Mouse (Mus musculus) megakaryocyte, embryonic 14.5 days (primary cell): ENCODE data around the gene Vmn2r23. TPM values are rescaled to one million over a fixed set of nuclear protein-coding genes. Genes with fewer than 3 reads are reported as not detected.
"Not testable (repeated sequence)": the region's sequence is repeated elsewhere in the genome, so short reads cannot be mapped to it uniquely, and the experiment has no call there.

Experiments used
- H3K27me3 ChIP-seq: replicated peaks from 2 replicates; pipeline ENCODE3; 2012; ENCODE audit warnings: inconsistent platforms
- H3K36me3 ChIP-seq: replicated peaks from 2 replicates; pipeline ENCODE3; 2012; ENCODE audit warnings: low read length, inconsistent platforms, mixed read lengths
- H3K4me1 ChIP-seq: 2 replicates; pipeline ENCODE4 v1.6.1; 2012; ENCODE audit warnings: inconsistent platforms
- H3K4me3 ChIP-seq: replicated peaks from 2 replicates; pipeline ENCODE3; 2012; ENCODE audit warnings: moderate library complexity, mild to moderate bottlenecking, inconsistent platforms
- H3K9me3 ChIP-seq: 2 replicates; pipeline ENCODE4 v1.6.1; 2012; ENCODE audit warnings: inconsistent platforms
- FLI1 ChIP-seq: IDR thresholded peaks from 2 replicates; pipeline ENCODE4 v1.6.1; 2012; ENCODE audit warnings: low read length, inconsistent platforms, mixed read lengths
- GATA1 ChIP-seq: IDR thresholded peaks from 3 replicates; pipeline ENCODE4 v1.6.1; 2012; ENCODE audit warnings: mixed read lengths, low read length, inconsistent platforms, borderline replicate concordance
- polyA plus RNA-seq: library from polyadenylated mRNA; stranded (reverse); fragments of >175 nt; gene quantifications from 2 replicates; pipeline ENCODE4 v1.2.3, GENCODE M21; 2012; ENCODE audit warnings: low replicate concordance; ENCODE audit not compliant: insufficient read depth

The Vmn2r23 gene
- not detected in 2 replicates for polyA plus RNA-seq

DNA sequence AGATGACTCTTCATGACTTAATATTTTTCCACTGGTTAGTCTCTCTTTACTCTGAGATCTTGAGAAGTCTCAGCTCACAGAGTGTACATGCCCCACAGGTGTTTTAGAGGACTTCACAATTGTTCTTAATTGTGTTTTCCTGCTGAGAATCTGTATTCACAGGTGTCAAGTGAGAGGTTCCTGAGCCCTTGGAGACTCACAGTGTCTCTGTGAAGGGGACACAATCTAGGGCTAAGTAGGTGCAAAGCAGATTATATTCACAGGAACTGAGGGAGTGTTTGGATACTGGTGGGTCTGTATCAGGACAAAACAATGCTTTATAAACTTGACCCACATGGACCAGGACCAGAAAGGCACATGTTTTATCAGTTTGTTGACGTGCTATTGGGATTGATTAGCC is at the start of gene Vmn2r23:
Gene Vmn2r23 (plus strand): TSS at position 301 of the 400 bp plus-strand sequence.
- no peak for TF ChIP-seq GATA1
- TF ChIP-seq FLI1: no peak

DNA sequence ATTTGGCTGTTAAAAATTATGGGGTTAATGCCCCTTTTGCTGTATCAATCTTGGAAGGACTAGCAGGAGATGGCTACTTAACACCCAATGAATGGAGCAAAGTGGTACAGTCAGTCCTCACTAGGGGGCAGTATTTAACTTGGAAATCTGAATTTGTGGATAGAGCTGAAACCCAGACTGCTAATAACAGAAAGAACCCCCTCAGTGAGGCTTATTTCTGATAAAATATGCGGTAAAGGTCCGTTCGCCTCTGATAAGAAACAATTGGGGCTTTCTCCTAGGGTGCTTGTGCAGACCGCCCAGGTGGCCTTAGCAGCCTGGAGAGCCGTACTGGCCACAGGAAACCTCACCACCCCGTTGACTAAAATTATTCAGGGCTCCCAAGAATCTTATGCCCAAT is 45.4 kb upstream of the Vmn2r23 start:
- no peaks in the 10 kb centered on the region for H3K36me3 ChIP-seq
- H3K27me3 ChIP-seq: no peaks in the 10 kb centered on the region
- no peaks in the 10 kb centered on the region for H3K9me3 ChIP-seq
- H3K4me3 ChIP-seq: no peak overlapping the region
- H3K4me1 ChIP-seq: no peaks in the 10 kb centered on the region
- TF ChIP-seq FLI1 (no peak), GATA1 (no peak)

More for the DNA sequence above, at the start of gene Vmn2r23:
- Histone ChIP-seq H3K27me3 (no peaks in the 10 kb centered on the region), H3K4me3 (no peak within 1 kb of the TSS), H3K4me1 (no peaks in the 10 kb centered on the region), H3K36me3 (no peaks in the 10 kb centered on the region), H3K9me3 (no peaks in the 10 kb centered on the region)

DNA sequence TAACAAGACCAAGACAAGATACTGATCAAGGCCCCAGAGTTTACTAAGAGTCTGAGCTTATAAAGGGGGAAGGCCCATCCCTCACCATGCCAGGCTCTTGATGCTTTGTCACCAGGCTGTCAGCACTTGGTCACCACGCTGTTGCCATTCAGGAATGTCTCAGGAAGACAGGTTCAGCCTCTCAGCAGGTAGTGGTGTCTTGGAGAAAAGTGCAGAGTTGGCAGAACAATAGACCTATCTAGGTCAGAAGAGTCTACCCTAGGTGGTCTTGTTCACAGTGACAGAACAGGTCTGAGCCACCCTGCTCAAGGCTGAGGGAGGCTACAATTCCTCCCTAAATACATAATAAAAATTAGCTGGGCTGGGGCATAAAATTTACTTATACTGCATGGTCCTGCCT is 5.8 kb upstream of the Vmn2r23 start:
- not testable (repeated sequence) for H3K27me3 ChIP-seq

DNA sequence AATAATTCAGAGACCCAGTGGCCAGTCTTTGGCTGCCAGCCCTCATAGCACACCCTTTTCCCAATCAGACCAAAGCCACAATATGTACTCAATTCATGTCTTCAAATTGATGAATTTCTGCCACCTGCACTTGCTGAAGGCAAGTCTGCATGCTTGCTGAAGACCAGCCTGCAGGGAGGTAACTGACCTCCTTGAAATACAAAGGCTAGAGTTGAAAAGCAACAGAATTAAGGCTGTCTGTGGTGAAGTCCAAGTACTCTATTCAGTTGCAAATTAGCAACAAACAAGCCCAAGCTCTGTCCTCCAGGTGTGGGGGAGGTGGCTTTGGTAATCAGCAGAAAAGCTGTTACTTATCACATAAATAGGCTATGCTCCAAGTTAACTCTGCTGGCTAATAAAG is 5.3 kb upstream of the Vmn2r23 start:
- Histone ChIP-seq H3K36me3 (no peaks in the 10 kb centered on the region), H3K27me3 (no peaks in the 10 kb centered on the region), H3K9me3 (no peaks in the 10 kb centered on the region), H3K4me1 (no peaks in the 10 kb centered on the region), H3K4me3 (no peak overlapping the region)
- TF ChIP-seq FLI1 (no peak), GATA1 (no peak)

More for the DNA sequence above, 5.8 kb upstream of the Vmn2r23 start:
- H3K4me3 ChIP-seq, H3K4me1 ChIP-seq, H3K36me3 ChIP-seq, H3K9me3 ChIP-seq: not testable (repeated sequence)

DNA sequence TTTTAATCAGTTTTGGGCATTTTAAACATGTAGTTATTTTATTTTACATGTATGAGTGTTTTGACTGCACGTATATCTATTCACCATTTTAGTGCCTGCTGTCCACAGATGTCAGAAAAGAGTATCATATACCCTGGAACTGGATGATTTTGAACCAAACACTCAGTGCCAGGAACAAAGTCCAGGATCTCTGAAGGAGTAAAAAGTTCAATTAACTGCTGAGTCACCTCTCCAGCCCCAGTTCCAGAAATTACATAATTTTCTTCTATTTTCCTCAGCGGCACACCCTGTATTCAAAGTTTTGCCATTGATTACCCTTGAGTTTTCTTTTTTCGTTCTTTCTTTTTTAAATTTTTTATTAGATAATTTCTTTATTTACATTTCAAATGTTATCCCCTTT is 67.6 kb downstream of the Vmn2r23 start:
- no peak for TF ChIP-seq FLI1
- no peak for TF ChIP-seq GATA1
- Histone ChIP-seq H3K9me3 (no peaks in the 10 kb centered on the region), H3K4me3 (no peak overlapping the region), H3K36me3 (no peaks in the 10 kb centered on the region), H3K4me1 (no peaks in the 10 kb centered on the region), H3K27me3 (no peaks in the 10 kb centered on the region)

DNA sequence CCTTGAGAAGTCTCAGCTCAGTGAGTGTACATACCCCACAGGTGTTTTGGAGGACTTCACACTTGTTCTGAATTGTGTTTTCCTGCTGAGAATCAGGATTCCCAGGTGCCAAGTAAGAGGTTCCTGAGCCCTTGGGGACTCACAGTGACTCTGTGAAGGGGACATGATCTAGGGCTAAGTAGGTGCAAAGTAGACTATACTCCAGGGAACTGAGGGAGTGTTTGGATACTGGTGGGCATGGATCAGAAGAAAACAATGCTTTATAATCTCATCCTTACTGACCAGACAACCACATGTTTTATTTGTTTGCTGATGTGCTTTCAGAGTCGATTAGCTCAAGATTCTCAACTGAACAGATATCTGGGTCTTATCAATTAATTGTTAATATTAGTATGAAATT is 76.1 kb downstream of the Vmn2r23 start, which contains the start of gene Vmn2r24:
Gene Vmn2r24 (plus strand): TSS at position 301 of the 400 bp plus-strand sequence.
- no peaks in the 10 kb centered on the region for H3K36me3 ChIP-seq

DNA sequence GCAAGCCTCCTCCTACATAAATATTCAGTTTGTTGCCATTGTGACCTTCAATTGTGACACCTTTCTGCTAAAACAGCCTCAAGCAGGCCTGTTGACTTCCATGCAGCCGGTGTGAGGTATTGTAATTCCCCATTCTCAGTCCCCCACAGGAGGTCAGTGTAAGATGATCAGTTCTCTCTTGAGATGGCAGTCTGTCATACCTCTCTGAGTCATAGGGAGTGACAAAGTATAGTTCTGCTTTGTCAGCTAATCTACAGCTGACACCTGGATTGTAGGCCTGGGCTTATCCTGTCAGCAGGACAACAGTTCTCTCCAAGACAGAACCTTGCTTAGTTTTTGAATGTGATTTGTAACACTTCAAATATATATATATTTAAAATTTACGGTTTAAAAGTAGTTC is 82.4 kb downstream of the Vmn2r23 start:
- Histone ChIP-seq H3K4me1 (no peaks in the 10 kb centered on the region), H3K4me3 (no peak overlapping the region), H3K27me3 (no peaks in the 10 kb centered on the region), H3K9me3 (no peaks in the 10 kb centered on the region; the same call in 1 of the 2 replicates), H3K36me3 (no peaks in the 10 kb centered on the region)
- no peak for TF ChIP-seq FLI1

More for the DNA sequence above, 76.1 kb downstream of the Vmn2r23 start, which contains the start of gene Vmn2r24:
- Histone ChIP-seq H3K4me3 (no peak within 1 kb of the TSS), H3K27me3 (no peaks in the 10 kb centered on the region), H3K9me3 (no peaks in the 10 kb centered on the region), H3K4me1 (no peaks in the 10 kb centered on the region)
- TF ChIP-seq GATA1 (no peak), FLI1 (no peak)

DNA sequence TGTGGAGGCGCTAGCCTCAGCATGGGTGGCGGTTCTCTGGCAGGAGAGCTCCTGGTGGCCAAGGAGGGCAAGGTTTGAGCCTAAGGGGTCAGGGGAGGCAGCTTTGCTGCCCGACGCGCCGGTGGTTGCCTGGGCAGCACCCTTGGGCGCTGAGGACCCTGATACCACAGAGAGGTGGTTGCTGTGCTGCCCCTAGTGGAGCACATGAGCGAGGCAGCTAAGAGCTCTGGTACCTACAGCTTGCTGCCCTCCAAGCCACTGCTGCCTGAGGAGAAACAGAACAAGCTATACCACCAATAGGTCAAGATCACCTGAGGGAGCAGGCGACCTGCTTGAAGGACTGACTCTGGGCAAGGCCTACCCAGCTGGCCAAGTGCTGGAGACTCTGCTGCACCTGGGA is 91.3 kb downstream of the Vmn2r23 start:
- Histone ChIP-seq H3K27me3 (no peaks in the 10 kb centered on the region), H3K9me3 (peaks cover 6% of the 10 kb centered on the region), H3K4me1 (no peaks in the 10 kb centered on the region), H3K36me3 (no peaks in the 10 kb centered on the region), H3K4me3 (no peak overlapping the region)
- TF ChIP-seq GATA1 (no peak), FLI1 (no peak)

Other genes starting within 250 kb of the Vmn2r23 start
- gene Vmn2r21, start 169.3 kb upstream of the Vmn2r23 start, polyA plus RNA-seq: not detected in 2 replicates
- not detected in 2 replicates for gene Vmn2r22, start 51.9 kb upstream of the Vmn2r23 start, polyA plus RNA-seq
- not detected in 2 replicates for gene Vmn2r24, start 76.2 kb downstream of the Vmn2r23 start, polyA plus RNA-seq
- gene Vmn2r25, start 150.8 kb downstream of the Vmn2r23 start, polyA plus RNA-seq: not detected in 2 replicates